Mouse (Mus musculus) liver, embryonic 14.5 days (tissue): Measurements from ENCODE around the gene Osbpl10.

ENCODE experiments used
- CTCF ChIP-seq: IDR thresholded peaks from 2 replicates; pipeline ENCODE4 v1.5.1; 2016; ENCODE audit warnings: antibody characterized with exemption, low read depth, control low read depth
- EP300 ChIP-seq: IDR thresholded peaks from 2 replicates; pipeline ENCODE4 v1.6.1; 2016; ENCODE audit warnings: antibody characterized with exemption, low read depth

DNA sequence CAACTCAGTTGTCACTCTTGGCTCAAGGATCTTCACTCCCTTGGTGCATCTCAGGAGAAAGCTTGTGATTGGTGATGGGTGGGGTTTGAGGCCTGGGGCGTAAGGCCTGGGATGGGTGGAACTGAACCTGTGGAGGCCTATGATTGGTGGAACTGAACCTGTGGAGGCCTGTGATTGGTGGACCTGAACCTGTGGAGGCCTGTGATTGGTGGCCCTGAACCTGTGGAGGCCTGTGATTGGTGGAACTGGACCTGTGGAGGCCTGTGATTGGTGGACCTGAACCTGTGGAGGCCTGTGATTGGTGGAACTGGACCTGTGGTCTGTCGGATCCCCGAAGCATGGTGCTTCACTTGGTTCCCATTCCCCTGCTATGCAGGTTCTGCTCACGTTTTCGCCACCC lies 7.4 kb downstream of the Osbpl10 start:
- TF ChIP-seq CTCF (no peak), EP300 (no peak)
